Comparison of ENCODE assay signal across 28 mouse cellular contexts in genomic region chr9:4601788-4602187, GRCm38 (mm10).
"Had no signal": no experiment of that assay in that cellular context is flagged by ENCODE, and none has a peak within 500 bp of the region (broad histone marks: within the 10 kb centered on the region; RNA-seq: fewer than 3 reads in every experiment).

No protein-coding gene starts in this region.

- H3K27ac ChIP-seq: embryonic facial prominence, embryonic 10.5 days; embryonic facial prominence, embryonic 12.5 days; embryonic facial prominence, embryonic 13.5 days; embryonic facial prominence, embryonic 15.5 days; forebrain, embryonic 10.5 days; forebrain, embryonic 12.5 days; forebrain, embryonic 13.5 days; forebrain, embryonic 15.5 days; gastrocnemius, adult 2 months had no signal

- H3K27me3 ChIP-seq: embryonic facial prominence, embryonic 12.5 days; embryonic facial prominence, embryonic 13.5 days; embryonic facial prominence, embryonic 15.5 days; forebrain, embryonic 12.5 days; forebrain, embryonic 13.5 days; forebrain, embryonic 15.5 days had no signal

- H3K4me2 ChIP-seq: embryonic facial prominence, embryonic 12.5 days; embryonic facial prominence, embryonic 13.5 days; embryonic facial prominence, embryonic 15.5 days; forebrain, embryonic 12.5 days; forebrain, embryonic 13.5 days; forebrain, embryonic 15.5 days had no signal

- H3K9ac ChIP-seq: embryonic facial prominence, embryonic 12.5 days; embryonic facial prominence, embryonic 13.5 days; embryonic facial prominence, embryonic 15.5 days; forebrain, embryonic 12.5 days; forebrain, embryonic 13.5 days; forebrain, embryonic 15.5 days; forebrain, postnatal 0 days had no signal

- ATAC-seq: forebrain, embryonic 13.5 days; forebrain, embryonic 14.5 days; forebrain, embryonic 15.5 days; forebrain, embryonic 16.5 days; forebrain, postnatal 0 days had no signal

- H3K9me3 ChIP-seq: embryonic facial prominence, embryonic 10.5 days; embryonic facial prominence, embryonic 12.5 days; embryonic facial prominence, embryonic 13.5 days; embryonic facial prominence, embryonic 15.5 days; forebrain, embryonic 10.5 days; forebrain, embryonic 12.5 days; forebrain, embryonic 13.5 days; forebrain, embryonic 15.5 days had no signal

- H3K4me1 ChIP-seq: embryonic facial prominence, embryonic 10.5 days; embryonic facial prominence, embryonic 12.5 days; embryonic facial prominence, embryonic 13.5 days; embryonic facial prominence, embryonic 15.5 days; forebrain, embryonic 10.5 days; forebrain, embryonic 12.5 days; forebrain, embryonic 13.5 days; forebrain, embryonic 15.5 days had no signal

- DNase-seq: cerebellum, adult 2 months; cerebellum, adult 8-10 months; cerebellum, adult 9-10 months; cerebellum, adult 9-11 months; cerebellum, postnatal 10 days; cerebellum, postnatal 14 days; cerebellum, postnatal 25 days; cerebellum, postnatal 36 days; embryo, embryonic 11 days; forebrain, postnatal 0 days; gastrocnemius, adult 2 months; gastrocnemius, postnatal 10 days; gastrocnemius, postnatal 14 days; gastrocnemius, postnatal 25 days; gastrocnemius, postnatal 36 days; heart, adult 11 months; heart, adult 18-20 months had no signal

- H3K36me3 ChIP-seq: embryonic facial prominence, embryonic 10.5 days; embryonic facial prominence, embryonic 12.5 days; embryonic facial prominence, embryonic 13.5 days; embryonic facial prominence, embryonic 15.5 days; forebrain, embryonic 10.5 days; forebrain, embryonic 12.5 days; forebrain, embryonic 15.5 days had no signal

- H3K4me3 ChIP-seq: embryonic facial prominence, embryonic 10.5 days; embryonic facial prominence, embryonic 12.5 days; embryonic facial prominence, embryonic 13.5 days; embryonic facial prominence, embryonic 15.5 days; erythroblast, embryonic 14.5 days; forebrain, embryonic 10.5 days; forebrain, embryonic 12.5 days; forebrain, embryonic 13.5 days; forebrain, embryonic 15.5 days; gastrocnemius, adult 2 months had no signal
